Mouse (Mus musculus) midbrain, embryonic 13.5 days (tissue): ENCODE measurements around the gene Cxcr5. TPM values are rescaled to one million over a fixed set of nuclear protein-coding genes. Genes with fewer than 3 reads are reported as not detected.

Source experiments
- ATAC-seq: fragments of 200-750 bp; cut with Nextera tagmentation; 2 replicates; pipeline ENCODE4 v1.8.0; 2017; ENCODE audit warnings: mild to moderate bottlenecking, moderate TSS enrichment, moderate library complexity
- H3K27ac ChIP-seq: fragments of 300-500 bp; sonication (generic); 2 replicates; pipeline ENCODE4 v1.5.1; 2015; ENCODE audit warnings: inconsistent platforms, mild to moderate bottlenecking, moderate library complexity
- H3K27me3 ChIP-seq: fragments of 300-500 bp; sonication (generic); 2 replicates; pipeline ENCODE4 v1.6.1; 2015; ENCODE audit warnings: mild to moderate bottlenecking, inconsistent platforms
- H3K36me3 ChIP-seq: fragments of 300-500 bp; sonication (generic); 2 replicates; pipeline ENCODE4 v1.6.1; 2015; ENCODE audit warnings: mild to moderate bottlenecking, inconsistent platforms
- H3K4me1 ChIP-seq: fragments of 300-500 bp; sonication (generic); replicated peaks from 2 replicates; pipeline ENCODE4 v1.6.1; 2015; ENCODE audit warnings: inconsistent platforms
- H3K4me2 ChIP-seq: fragments of 300-500 bp; sonication (generic); replicated peaks from 2 replicates; pipeline ENCODE4 v1.6.1; 2015; ENCODE audit warnings: moderate library complexity, mild to moderate bottlenecking, inconsistent platforms
- H3K4me3 ChIP-seq: fragments of 300-500 bp; sonication (generic); replicated peaks from 2 replicates; pipeline ENCODE4 v1.5.1; 2015; ENCODE audit warnings: mild to moderate bottlenecking, inconsistent platforms
- H3K9ac ChIP-seq: fragments of 300-500 bp; sonication (generic); replicated peaks from 2 replicates; pipeline ENCODE4 v1.6.1; 2015; ENCODE audit warnings: mild to moderate bottlenecking, inconsistent platforms
- H3K9me3 ChIP-seq: fragments of 300-500 bp; sonication (generic); 2 replicates; pipeline ENCODE4 v1.6.1; 2016; ENCODE audit warnings: mild to moderate bottlenecking, inconsistent platforms
- WGBS: fragments of 180-500 bp; shearing (Covaris S2); methylation state at CpG from one replicate; pipeline ENCODE4 v1.1.7; 2015; 5-methylcytosine and 5-hydroxymethylcytosine counted together
- polyA plus RNA-seq: library from polyadenylated mRNA; unstranded; fragments of >200 nt; fragmentation: Nextera tagmentation; extraction: Ambion mirVana; gene quantifications from 2 replicates; pipeline ENCODE4 v1.2.1, GENCODE M21; 2015

Cxcr5 gene
- polyA plus RNA-seq, 1 experiment from 2014 or later = not detected

DNA sequence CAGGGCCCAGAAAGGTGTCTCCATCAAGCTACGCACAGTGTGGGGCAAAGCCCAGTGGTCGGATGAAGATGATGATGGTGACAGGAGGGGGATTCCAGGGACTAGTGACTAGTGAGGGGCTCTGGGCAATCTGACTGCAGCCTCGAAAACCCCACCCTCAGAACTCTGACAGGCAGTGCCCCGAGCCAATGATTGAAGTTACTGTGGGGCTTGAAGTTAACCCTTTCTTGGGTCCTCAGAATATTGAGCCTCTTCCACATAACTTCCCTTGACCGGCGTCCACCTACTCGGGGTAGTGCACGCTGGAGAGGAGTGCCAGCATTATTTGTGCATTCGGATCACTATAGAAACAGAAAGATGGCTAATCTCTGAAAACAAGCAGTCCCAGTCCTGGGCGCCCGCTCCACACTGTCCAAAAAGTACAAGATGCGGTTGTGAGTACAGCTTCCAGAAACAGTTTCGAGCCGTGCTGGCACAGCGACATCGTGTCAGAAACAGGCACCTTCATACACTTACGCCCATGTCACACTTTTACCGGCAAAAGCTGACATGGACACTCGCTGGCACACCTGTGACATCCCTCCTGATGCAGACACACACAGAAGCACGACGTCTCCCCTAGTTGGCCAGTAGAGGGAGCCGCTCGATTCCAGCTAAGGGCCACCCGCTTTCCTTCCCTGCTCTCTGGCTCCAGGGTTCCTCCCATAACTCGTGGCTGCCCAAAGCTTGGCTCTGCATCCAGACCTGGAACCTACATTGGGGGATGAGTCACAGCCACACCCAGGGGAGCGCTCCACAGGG lies 81.8 kb downstream of the Cxcr5 start:
- peak; percentile 53 for ATAC-seq
- H3K4me1 ChIP-seq = peaks cover 45% of the 10 kb centered on the region
- under 1% methylated on average over 26 of the region's 26 CpGs for WGBS

DNA sequence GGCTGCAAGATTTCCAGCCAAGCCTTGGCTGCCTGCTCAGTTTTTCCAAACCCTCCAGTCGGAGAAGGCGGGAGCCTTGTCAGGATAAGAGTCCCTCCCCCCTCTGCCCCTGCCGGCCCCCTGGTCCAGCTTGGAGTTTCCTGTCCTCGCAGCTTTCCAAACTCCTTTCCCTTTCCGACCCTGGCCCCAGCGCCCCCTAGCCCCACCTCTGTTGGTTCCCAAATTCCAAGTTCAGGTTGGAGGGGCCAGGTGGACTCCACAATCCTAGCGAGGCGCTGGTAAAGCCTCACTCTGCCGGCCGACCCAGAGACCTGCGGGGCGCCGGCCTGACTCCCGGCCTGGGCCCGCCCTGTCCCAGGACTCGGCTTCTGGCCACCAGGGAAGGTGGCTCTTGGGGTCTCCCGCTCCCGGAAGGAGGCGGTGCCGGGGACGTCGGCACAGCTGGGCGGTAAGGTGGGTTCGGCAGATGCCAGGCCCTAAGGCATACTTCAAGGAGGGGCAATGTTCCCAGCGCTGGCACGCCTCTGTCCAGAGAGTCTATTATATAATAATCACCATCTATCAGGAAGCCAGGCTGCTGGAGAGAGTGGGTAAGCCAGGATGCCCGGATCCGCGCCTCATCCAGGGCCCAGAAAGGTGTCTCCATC lies 82.6 kb downstream of the Cxcr5 start:
- peak; percentile 57 for ATAC-seq
- Histone ChIP-seq H3K27ac (peak overlapping the region; percentile 99), H3K9ac (peak overlapping the region; percentile 91), H3K4me3 (peak overlapping the region; percentile 86), H3K4me2 (peak overlapping the region; percentile 97), H3K36me3 (no peaks in the 10 kb centered on the region), H3K27me3 (no peaks in the 10 kb centered on the region), H3K9me3 (no peaks in the 10 kb centered on the region), H3K4me1 (peaks cover 37% of the 10 kb centered on the region)
- under 1% methylated on average over 25 of the region's 29 CpGs for WGBS

More for the DNA sequence above, 81.8 kb downstream of the Cxcr5 start:
- H3K9ac ChIP-seq = peak overlapping the region; percentile 91
- no peaks in the 10 kb centered on the region for H3K9me3 ChIP-seq
- no peaks in the 10 kb centered on the region for H3K36me3 ChIP-seq
- H3K27ac ChIP-seq = peak overlapping the region; percentile 99
- no peaks in the 10 kb centered on the region for H3K27me3 ChIP-seq
- H3K4me2 ChIP-seq = peak overlapping the region; percentile 97
- peak overlapping the region; percentile 86 for H3K4me3 ChIP-seq

DNA sequence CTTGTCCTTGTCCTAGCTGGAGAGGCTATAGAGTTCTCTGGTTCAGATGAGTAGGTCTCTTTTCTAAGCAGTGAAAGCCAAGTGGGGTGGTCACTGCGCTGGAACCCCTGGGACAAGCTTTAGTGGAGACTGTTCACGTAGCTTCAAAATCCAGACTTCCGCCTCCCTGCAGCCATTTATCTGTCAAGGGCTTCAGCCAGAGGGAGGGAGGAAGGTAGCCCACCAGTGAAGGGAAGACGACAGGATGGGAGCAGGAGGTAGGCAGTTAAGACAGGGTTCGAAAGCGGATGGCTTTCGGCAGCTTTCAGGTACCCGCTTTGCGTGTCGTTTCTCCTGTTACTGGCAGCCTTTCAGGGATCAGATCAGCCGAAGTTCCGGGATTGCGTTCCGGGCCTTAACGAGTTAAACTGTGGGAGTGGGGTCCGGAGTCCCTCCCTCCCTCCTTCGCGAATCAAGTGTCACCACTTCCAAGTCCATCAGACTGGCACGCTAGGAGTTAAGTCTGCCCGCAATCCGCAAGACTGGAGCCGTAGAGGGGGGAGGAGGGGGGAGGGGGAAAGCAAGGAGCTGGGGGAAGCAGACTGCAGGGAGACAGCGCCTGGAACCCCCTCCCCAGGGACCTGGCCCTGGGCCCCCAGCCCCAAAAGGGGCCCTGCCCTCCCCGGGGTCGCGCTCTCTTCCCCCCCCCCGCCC lies 83.3 kb downstream of the Cxcr5 start:
- peak; percentile 56 for ATAC-seq
- peak overlapping the region; percentile 97 for H3K4me2 ChIP-seq
- peaks cover 31% of the 10 kb centered on the region for H3K4me1 ChIP-seq
- H3K9ac ChIP-seq = peak overlapping the region; percentile 91
- H3K27ac ChIP-seq = peak overlapping the region; percentile 99
- H3K27me3 ChIP-seq = no peaks in the 10 kb centered on the region
- no peaks in the 10 kb centered on the region for H3K36me3 ChIP-seq
- under 1% methylated on average over 26 of the region's 27 CpGs for WGBS
- H3K9me3 ChIP-seq = no peaks in the 10 kb centered on the region
- peak overlapping the region; percentile 86 for H3K4me3 ChIP-seq

DNA sequence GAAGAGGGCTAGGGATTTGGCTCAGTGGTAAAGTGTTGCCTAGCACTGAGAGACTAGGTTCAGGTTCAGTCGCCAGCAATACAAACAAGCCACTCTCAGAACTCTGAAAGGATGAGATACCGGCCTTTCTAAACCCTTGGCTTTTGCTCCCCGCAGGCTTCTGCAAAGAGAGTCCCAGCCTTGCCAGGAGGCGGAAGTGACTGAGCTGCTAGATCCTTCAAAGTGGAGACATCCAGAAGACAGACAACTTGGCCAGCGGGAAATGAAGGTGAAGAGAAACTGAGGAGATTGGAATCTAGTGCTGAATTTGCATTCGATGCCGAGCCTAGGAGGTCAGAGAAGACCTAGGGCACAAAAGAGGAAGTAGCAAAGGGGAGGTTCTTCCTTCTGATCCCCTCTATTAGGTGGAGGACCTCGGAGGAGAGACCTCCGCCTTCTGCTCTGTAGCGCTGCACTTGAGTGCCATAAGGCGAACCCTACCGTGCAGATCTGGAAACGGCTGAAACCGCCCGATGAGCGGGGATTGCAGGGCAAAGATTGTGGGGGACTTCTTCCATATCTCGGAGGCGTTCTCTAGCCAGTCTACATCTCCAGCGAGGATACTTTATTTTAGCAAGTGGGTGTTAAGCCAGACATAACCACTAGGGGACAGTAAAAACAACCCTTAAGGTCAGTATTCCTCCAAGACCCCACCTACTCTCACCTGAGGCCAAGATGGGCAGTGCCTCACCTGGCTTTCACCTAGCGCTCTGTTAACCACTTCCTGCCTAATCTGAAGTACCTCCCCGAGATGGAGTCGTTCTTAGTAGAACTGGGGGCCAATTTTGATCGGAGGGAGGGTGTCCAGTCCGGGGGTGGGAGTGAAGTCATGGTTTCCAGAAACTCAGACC lies 84.1 kb downstream of the Cxcr5 start:
- ATAC-seq = no peak
- 6% methylated on average over 24 of the region's 24 CpGs for WGBS
- peak overlapping the region; percentile 99 for H3K27ac ChIP-seq
- H3K4me3 ChIP-seq = peak overlapping the region; percentile 86
- H3K9ac ChIP-seq = peak overlapping the region; percentile 91
- peaks cover 31% of the 10 kb centered on the region for H3K4me1 ChIP-seq
- peak overlapping the region; percentile 97 for H3K4me2 ChIP-seq
- no peaks in the 10 kb centered on the region for H3K27me3 ChIP-seq
- H3K36me3 ChIP-seq = no peaks in the 10 kb centered on the region
- H3K9me3 ChIP-seq = no peaks in the 10 kb centered on the region

DNA sequence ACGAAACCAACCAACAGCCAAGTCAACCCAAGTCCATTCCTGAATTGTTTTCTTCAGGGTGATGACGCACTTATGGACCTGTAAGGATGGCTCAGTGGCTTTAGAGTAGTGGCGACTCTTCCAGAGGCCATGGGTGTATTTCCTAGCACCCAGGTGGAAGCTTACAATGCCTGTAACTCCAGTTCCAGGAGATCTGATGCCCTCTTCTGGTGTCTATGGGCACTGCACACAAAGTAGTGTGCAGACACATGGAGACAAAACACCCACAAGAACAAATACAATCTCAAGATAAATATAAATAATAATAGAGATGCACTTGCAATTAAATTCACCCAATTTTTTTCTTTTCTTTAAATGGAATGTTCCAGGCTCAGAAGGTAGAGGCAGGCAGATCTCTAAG lies 85.7 kb downstream of the Cxcr5 start:
- H3K27me3 ChIP-seq = no peaks in the 10 kb centered on the region
- no peak overlapping the region for H3K27ac ChIP-seq
- no peak overlapping the region for H3K4me2 ChIP-seq
- no peak overlapping the region for H3K9ac ChIP-seq
- H3K9me3 ChIP-seq = no peaks in the 10 kb centered on the region
- peaks cover 21% of the 10 kb centered on the region for H3K4me1 ChIP-seq
- H3K36me3 ChIP-seq = no peaks in the 10 kb centered on the region
- ATAC-seq = no peak
- 98% methylated on average over 3 of the region's 3 CpGs for WGBS
- H3K4me3 ChIP-seq = no peak overlapping the region

DNA sequence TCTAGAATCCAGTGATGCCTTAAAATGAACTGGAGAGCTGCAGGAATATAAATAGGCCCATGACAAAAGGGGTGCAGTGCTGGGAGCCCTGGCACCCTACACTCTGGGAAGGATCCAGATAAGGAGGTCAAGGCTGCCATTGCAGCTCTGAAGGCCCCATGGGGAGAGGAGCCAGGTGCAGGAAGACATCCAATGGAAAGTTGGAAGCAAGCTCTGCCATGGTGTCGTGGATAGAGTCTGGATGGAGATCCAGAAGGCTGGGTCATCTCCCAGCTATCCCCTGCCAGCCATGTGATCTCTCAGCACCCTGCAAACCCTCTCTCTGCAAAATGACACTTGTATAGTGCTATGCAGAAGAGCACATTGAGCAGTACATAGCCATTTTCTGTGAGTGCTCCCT lies 87.3 kb downstream of the Cxcr5 start:
- Histone ChIP-seq H3K27ac (no peak overlapping the region), H3K4me1 (peaks cover 13% of the 10 kb centered on the region), H3K9ac (no peak overlapping the region), H3K9me3 (no peaks in the 10 kb centered on the region), H3K4me2 (no peak overlapping the region), H3K4me3 (no peak overlapping the region), H3K27me3 (no peaks in the 10 kb centered on the region), H3K36me3 (no peaks in the 10 kb centered on the region)
- 32% methylated on average over 1 of the region's 1 CpGs for WGBS
- ATAC-seq = no peak

DNA sequence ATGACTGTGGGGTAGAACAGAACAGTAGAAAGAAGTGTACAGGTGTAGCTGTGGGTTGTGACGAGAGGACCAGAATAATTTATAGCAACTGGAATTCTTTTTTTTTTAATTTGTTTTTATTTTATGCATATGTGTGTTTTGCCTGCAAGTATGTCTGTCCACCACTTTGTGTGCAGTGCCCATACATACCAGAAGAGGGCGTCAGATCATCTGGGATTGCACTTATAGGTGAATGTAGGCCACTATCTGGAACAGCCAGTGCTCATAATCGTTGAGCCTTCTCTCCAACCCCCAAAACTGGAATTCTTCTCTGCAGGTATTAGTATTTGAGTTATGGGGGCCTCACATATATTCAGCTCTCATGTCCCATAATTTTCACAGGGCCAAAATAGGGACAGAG lies 88.5 kb downstream of the Cxcr5 start:
- no peak for ATAC-seq
- 70% methylated on average over 3 of the region's 3 CpGs for WGBS
- Histone ChIP-seq H3K9me3 (no peaks in the 10 kb centered on the region), H3K27ac (no peak overlapping the region), H3K4me1 (peaks cover 23% of the 10 kb centered on the region), H3K4me2 (no peak overlapping the region), H3K36me3 (no peaks in the 10 kb centered on the region), H3K4me3 (no peak overlapping the region), H3K27me3 (no peaks in the 10 kb centered on the region), H3K9ac (no peak overlapping the region)

DNA sequence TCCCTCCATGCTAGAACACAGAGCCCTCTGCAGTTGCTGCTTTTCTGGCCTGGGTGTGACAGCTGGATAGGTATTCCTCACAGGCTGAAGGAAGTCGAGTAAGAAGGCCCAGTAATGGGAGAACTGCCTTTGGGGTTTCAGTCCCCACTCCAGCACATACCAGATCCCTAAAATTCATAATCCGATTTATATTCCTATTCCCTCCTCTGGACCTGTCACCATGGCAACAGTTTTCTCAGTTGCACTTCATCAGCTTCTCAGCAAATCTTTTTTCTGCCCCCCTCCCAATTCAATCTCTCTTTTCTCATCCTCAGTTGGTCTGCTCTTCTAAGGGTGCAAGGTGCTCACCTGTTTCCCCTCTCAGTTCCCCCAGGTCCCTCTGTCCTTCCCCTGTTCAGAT lies 92.9 kb downstream of the Cxcr5 start:
- H3K9me3 ChIP-seq = no peaks in the 10 kb centered on the region
- WGBS = 47% methylated on average over 2 of the region's 2 CpGs
- H3K9ac ChIP-seq = no peak overlapping the region
- no peak overlapping the region for H3K4me2 ChIP-seq
- no peak overlapping the region for H3K4me3 ChIP-seq
- 0 out of 2 replicates have a peak overlapping the region, but pooled peaks have one; percentile 7 for H3K27ac ChIP-seq
- ATAC-seq = no peak
- no peaks in the 10 kb centered on the region for H3K27me3 ChIP-seq
- H3K36me3 ChIP-seq = no peaks in the 10 kb centered on the region
- H3K4me1 ChIP-seq = peaks cover 15% of the 10 kb centered on the region

DNA sequence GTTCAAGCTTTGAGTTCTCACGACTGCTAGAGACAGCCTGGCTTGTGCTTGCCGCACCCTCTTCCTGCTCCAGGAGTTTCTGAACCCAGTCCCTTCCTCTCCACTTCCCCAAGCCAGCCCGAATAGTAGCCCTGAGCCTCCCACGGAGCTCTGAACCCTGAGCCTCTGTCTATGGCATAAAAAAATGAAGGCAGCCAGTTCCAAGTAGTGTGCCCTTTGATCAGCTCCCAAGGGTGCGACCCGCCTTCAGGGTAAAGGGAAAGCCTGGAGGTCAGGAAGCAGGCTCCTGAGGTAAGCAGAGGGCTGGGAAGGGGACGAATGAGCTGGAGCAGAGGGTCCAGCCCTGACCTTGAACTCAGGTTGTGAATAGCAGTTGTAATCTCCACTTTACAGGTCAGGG lies 93.5 kb downstream of the Cxcr5 start:
- H3K9me3 ChIP-seq = no peaks in the 10 kb centered on the region
- H3K27ac ChIP-seq = 0 out of 2 replicates have a peak overlapping the region, but pooled peaks have one; percentile 7
- 57% methylated on average over 7 of the region's 7 CpGs for WGBS
- H3K4me3 ChIP-seq = no peak overlapping the region
- H3K4me2 ChIP-seq = no peak overlapping the region
- H3K9ac ChIP-seq = no peak overlapping the region
- no peak for ATAC-seq
- peaks cover 15% of the 10 kb centered on the region for H3K4me1 ChIP-seq
- no peaks in the 10 kb centered on the region for H3K36me3 ChIP-seq
- H3K27me3 ChIP-seq = no peaks in the 10 kb centered on the region

DNA sequence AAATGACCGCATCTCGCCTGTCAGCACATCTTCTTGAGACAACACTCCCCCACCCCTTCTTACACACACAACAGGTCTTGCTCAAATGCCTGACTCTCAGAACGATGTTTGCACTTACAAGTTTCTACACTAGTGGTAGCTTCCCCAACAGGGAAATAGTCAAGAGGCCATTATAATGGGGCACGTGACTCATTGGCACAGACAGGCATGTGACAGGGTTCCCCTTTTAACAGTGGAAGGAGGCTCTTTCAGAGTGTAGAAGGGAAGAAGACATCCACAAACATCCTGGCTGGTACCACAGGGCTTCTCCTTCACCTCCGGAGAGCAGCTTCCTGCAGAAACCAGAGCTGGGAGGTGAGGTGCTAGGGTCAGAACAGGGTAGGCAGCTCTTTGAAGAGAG lies 99.7 kb downstream of the Cxcr5 start:
- no peaks in the 10 kb centered on the region for H3K36me3 ChIP-seq
- 84% methylated on average over 5 of the region's 5 CpGs for WGBS

More for the DNA sequence above, 99.7 kb downstream of the Cxcr5 start:
- Histone ChIP-seq H3K27me3 (no peaks in the 10 kb centered on the region), H3K9ac (no peak overlapping the region), H3K4me3 (no peak overlapping the region), H3K27ac (no peak overlapping the region), H3K9me3 (no peaks in the 10 kb centered on the region), H3K4me2 (no peak overlapping the region), H3K4me1 (peaks cover 15% of the 10 kb centered on the region)
- no peak for ATAC-seq
